Mouse (Mus musculus): ENCODE measurements around the gene Lactb. TPM values are rescaled to one million over a fixed set of nuclear protein-coding genes. Genes with fewer than 3 reads are reported as not detected.

Lactb gene
- polyA plus RNA-seq, 1 experiment: 12.6 TPM

- TF ChIP-seq POLR2A (IDR thresholded peaks at IDR 0.05; ENCODE audit: control insufficient read depth, extremely low read depth, insufficient read depth, low read length, poor library complexity) (no peak), CTCF (IDR thresholded peaks at IDR 0.05; ENCODE audit: borderline replicate concordance, control insufficient read depth, extremely low read depth, insufficient read depth, low read length, poor library complexity) (no peak)
- no peaks in the 10 kb centered on the region for H3K27me3 ChIP-seq (ENCODE audit: control insufficient read depth, insufficient read depth, low read length)
- no peaks in the 10 kb centered on the region for H3K36me3 ChIP-seq (ENCODE audit: control insufficient read depth, insufficient read depth, low read length)
- 95% methylated on average over 8 of the region's 8 CpGs for WGBS
- no peak overlapping the region for H3K4me3 ChIP-seq (ENCODE audit: control insufficient read depth, insufficient read depth, low read length)
- no peaks in the 10 kb centered on the region for H3K4me1 ChIP-seq (replicated peaks; ENCODE audit: control insufficient read depth, insufficient read depth, low read length)
- no peak for DNase-seq
- no peak overlapping the region for H3K27ac ChIP-seq (ENCODE audit: control insufficient read depth, insufficient read depth, low read length)
Measured at GRCm38 (mm10) chr9:66927696-66928402, 47.4 kb downstream of the Lactb start.

- H3K36me3 ChIP-seq (ENCODE audit: control insufficient read depth, insufficient read depth, low read length): no peaks in the 10 kb centered on the region
- no peak overlapping the region for H3K27ac ChIP-seq (ENCODE audit: control insufficient read depth, insufficient read depth, low read length)
- no peak overlapping the region for H3K4me3 ChIP-seq (ENCODE audit: control insufficient read depth, insufficient read depth, low read length)
- TF ChIP-seq CTCF (IDR thresholded peaks at IDR 0.05; ENCODE audit: borderline replicate concordance, control insufficient read depth, extremely low read depth, insufficient read depth, low read length, poor library complexity) (no peak), POLR2A (IDR thresholded peaks at IDR 0.05; ENCODE audit: control insufficient read depth, extremely low read depth, insufficient read depth, low read length, poor library complexity) (no peak)
- no peaks in the 10 kb centered on the region for H3K27me3 ChIP-seq (ENCODE audit: control insufficient read depth, insufficient read depth, low read length)
- H3K4me1 ChIP-seq (replicated peaks; ENCODE audit: control insufficient read depth, insufficient read depth, low read length): no peaks in the 10 kb centered on the region
- no peak for DNase-seq
- WGBS: 37% methylated on average over 3 of the region's 3 CpGs
Measured at GRCm38 (mm10) chr9:66925853-66926252, 49.4 kb downstream of the Lactb start.

- Histone ChIP-seq H3K4me1 (replicated peaks; ENCODE audit: control insufficient read depth, insufficient read depth, low read length) (peaks cover 8% of the 10 kb centered on the region), H3K27ac (ENCODE audit: control insufficient read depth, insufficient read depth, low read length) (no peak overlapping the region), H3K4me3 (ENCODE audit: control insufficient read depth, insufficient read depth, low read length) (no peak overlapping the region), H3K27me3 (ENCODE audit: control insufficient read depth, insufficient read depth, low read length) (no peaks in the 10 kb centered on the region), H3K36me3 (ENCODE audit: control insufficient read depth, insufficient read depth, low read length) (no peaks in the 10 kb centered on the region)
- no peak for DNase-seq
- 100% methylated on average over 1 of the region's 1 CpGs for WGBS
- TF ChIP-seq POLR2A (IDR thresholded peaks at IDR 0.05; ENCODE audit: control insufficient read depth, extremely low read depth, insufficient read depth, low read length, poor library complexity) (no peak), CTCF (IDR thresholded peaks at IDR 0.05; ENCODE audit: borderline replicate concordance, control insufficient read depth, extremely low read depth, insufficient read depth, low read length, poor library complexity) (no peak)
Measured at GRCm38 (mm10) chr9:66922076-66922475, 53.2 kb downstream of the Lactb start.

- no peaks in the 10 kb centered on the region for H3K36me3 ChIP-seq (ENCODE audit: control insufficient read depth, insufficient read depth, low read length)
- no peak overlapping the region for H3K27ac ChIP-seq (ENCODE audit: control insufficient read depth, insufficient read depth, low read length)
- TF ChIP-seq CTCF (IDR thresholded peaks at IDR 0.05; ENCODE audit: borderline replicate concordance, control insufficient read depth, extremely low read depth, insufficient read depth, low read length, poor library complexity) (no peak), POLR2A (IDR thresholded peaks at IDR 0.05; ENCODE audit: control insufficient read depth, extremely low read depth, insufficient read depth, low read length, poor library complexity) (no peak)
- H3K27me3 ChIP-seq (ENCODE audit: control insufficient read depth, insufficient read depth, low read length): no peaks in the 10 kb centered on the region
- no peak overlapping the region for H3K4me3 ChIP-seq (ENCODE audit: control insufficient read depth, insufficient read depth, low read length)
- DNase-seq: peak; percentile 42
- H3K4me1 ChIP-seq (replicated peaks; ENCODE audit: control insufficient read depth, insufficient read depth, low read length): peaks cover 9% of the 10 kb centered on the region
- 19% methylated on average over 6 of the region's 6 CpGs for WGBS
Measured at GRCm38 (mm10) chr9:66920488-66921279, 54.6 kb downstream of the Lactb start.

GRCm38 (mm10) chr9:66919981-66920380 lies 55.3 kb downstream of the Lactb start:
- TF ChIP-seq CTCF (IDR thresholded peaks at IDR 0.05; ENCODE audit: borderline replicate concordance, control insufficient read depth, extremely low read depth, insufficient read depth, low read length, poor library complexity) (no peak), POLR2A (IDR thresholded peaks at IDR 0.05; ENCODE audit: control insufficient read depth, extremely low read depth, insufficient read depth, low read length, poor library complexity) (no peak)
- H3K36me3 ChIP-seq (ENCODE audit: control insufficient read depth, insufficient read depth, low read length): no peaks in the 10 kb centered on the region
- H3K27ac ChIP-seq (ENCODE audit: control insufficient read depth, insufficient read depth, low read length): no peak overlapping the region
- DNase-seq: peak; percentile 26
- H3K4me3 ChIP-seq (ENCODE audit: control insufficient read depth, insufficient read depth, low read length): peak overlapping the region; percentile 41
- H3K27me3 ChIP-seq (ENCODE audit: control insufficient read depth, insufficient read depth, low read length): no peaks in the 10 kb centered on the region
- H3K4me1 ChIP-seq (replicated peaks; ENCODE audit: control insufficient read depth, insufficient read depth, low read length): peaks cover 15% of the 10 kb centered on the region
- 1% methylated on average over 14 of the region's 14 CpGs for WGBS

GRCm38 (mm10) chr9:66919382-66919971 lies 55.8 kb downstream of the Lactb start, which contains the start of gene Rab8b:
Gene Rab8b, minus strand, starts transcription at chr9:66919687.
- no peaks in the 10 kb centered on the region for H3K36me3 ChIP-seq (ENCODE audit: control insufficient read depth, insufficient read depth, low read length)

More at GRCm38 (mm10) chr9:66919382-66919971, 55.8 kb downstream of the Lactb start, which contains the start of gene Rab8b:
- TF ChIP-seq CTCF (IDR thresholded peaks at IDR 0.05; ENCODE audit: borderline replicate concordance, control insufficient read depth, extremely low read depth, insufficient read depth, low read length, poor library complexity) (0 out of 2 replicates have a peak, but pooled peaks have one; percentile 33), POLR2A (IDR thresholded peaks at IDR 0.05; ENCODE audit: control insufficient read depth, extremely low read depth, insufficient read depth, low read length, poor library complexity) (peak; percentile 54; the same call in 1 of the 2 replicates)
- DNase-seq: peak; percentile 97
- Histone ChIP-seq H3K27ac (ENCODE audit: control insufficient read depth, insufficient read depth, low read length) (peak within 1 kb of the TSS; percentile 43; the same call in 1 of the 2 replicates), H3K27me3 (ENCODE audit: control insufficient read depth, insufficient read depth, low read length) (no peaks in the 10 kb centered on the region), H3K4me1 (replicated peaks; ENCODE audit: control insufficient read depth, insufficient read depth, low read length) (peaks cover 15% of the 10 kb centered on the region), H3K4me3 (ENCODE audit: control insufficient read depth, insufficient read depth, low read length) (peak within 1 kb of the TSS; percentile 98)
- under 1% methylated on average over 49 of the region's 49 CpGs for WGBS

All from thymus, adult 2 months (tissue).